Mouse (Mus musculus) retina, embryonic 14.5 days (tissue): Measurements from ENCODE around the gene Bola1.
A peak's percentile ranks its signal among the peaks of the same experiment; 100 is the strongest.

Source experiments
- DNase-seq: peaks from one replicate; pipeline ENCODE4 v3.0.0-alpha.2; 2015; ENCODE audit warnings: low spot score

Bola1 gene

DNA sequence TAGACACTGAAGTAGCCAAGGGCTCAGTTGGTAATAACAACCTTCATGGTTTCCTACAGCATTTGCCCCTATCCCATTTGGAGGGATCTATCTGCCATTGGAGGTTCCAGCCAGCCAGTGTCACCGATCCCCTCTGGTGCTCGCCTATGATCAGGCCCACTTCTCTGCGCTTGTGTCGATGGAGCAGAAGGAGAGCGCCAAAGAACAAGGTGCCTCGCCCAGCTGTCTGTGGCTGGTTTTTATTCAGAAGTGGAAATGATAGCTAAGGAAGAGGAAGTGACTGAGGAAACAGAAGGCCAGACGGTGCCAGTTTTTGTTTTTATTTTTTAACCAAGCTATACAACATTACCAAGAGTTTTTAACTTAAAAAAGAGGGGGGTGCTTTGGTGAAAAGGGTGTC is 67.7 kb downstream of the Bola1 start:
- no peak for DNase-seq

DNA sequence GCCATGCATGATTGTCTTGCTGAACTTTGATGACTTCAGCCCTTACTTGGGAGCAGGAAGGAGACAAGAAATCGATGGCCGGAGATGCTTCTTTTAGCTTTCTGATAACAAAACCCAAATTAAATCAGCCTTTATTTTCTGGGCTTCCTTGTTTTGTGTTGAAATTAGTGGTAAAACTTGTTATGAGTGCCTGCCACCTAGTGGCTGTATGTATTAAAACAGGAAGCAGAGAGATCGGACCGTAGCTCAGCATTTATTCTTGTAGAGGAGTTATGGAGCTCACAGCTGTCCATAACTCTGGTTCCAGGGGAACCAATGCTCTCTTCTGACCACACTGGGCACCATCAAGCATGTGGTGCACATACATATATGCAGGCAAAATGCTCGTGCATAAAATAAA is 71.6 kb downstream of the Bola1 start:
- DNase-seq = peak; percentile 81
